Mouse (Mus musculus) erythroblast, embryonic 14.5 days (primary cell): ENCODE measurements around the gene Ppara. TPM values are rescaled to one million over a fixed set of nuclear protein-coding genes. Genes with fewer than 3 reads are reported as not detected.

ENCODE experiments used
- H3K27me3 ChIP-seq: 2 replicates; pipeline ENCODE4 v1.6.1; 2012; ENCODE audit warnings: inconsistent platforms; ENCODE audit not compliant: control insufficient read depth
- H3K36me3 ChIP-seq: 2 replicates; pipeline ENCODE4 v1.6.1; 2012; ENCODE audit warnings: mild to moderate bottlenecking, inconsistent platforms; ENCODE audit not compliant: control insufficient read depth
- H3K4me1 ChIP-seq: 2 replicates; pipeline ENCODE4 v1.6.1; 2012; ENCODE audit warnings: inconsistent platforms; ENCODE audit not compliant: control insufficient read depth
- H3K4me3 ChIP-seq: replicated peaks from 2 replicates; pipeline ENCODE3; 2012; ENCODE audit warnings: moderate library complexity, mild to moderate bottlenecking, inconsistent platforms
- H3K9me3 ChIP-seq: 2 replicates; pipeline ENCODE4 v1.6.1; 2012; ENCODE audit warnings: low read length, inconsistent platforms, mixed read lengths; ENCODE audit not compliant: control insufficient read depth
- GATA1 ChIP-seq: IDR thresholded peaks from 2 replicates; pipeline ENCODE4 v1.6.1; 2012; ENCODE audit warnings: low read length, inconsistent platforms, mixed read lengths
- TAL1 ChIP-seq: IDR thresholded peaks from 3 replicates; pipeline ENCODE4 v1.6.1; 2012; ENCODE audit warnings: low read length, inconsistent platforms, mixed read lengths
- polyA plus RNA-seq: library from polyadenylated mRNA; stranded (reverse); fragments of >175 nt; gene quantifications from 2 replicates; pipeline ENCODE4 v1.2.3, GENCODE M21; 2012

Ppara gene
- not detected in 2 replicates for polyA plus RNA-seq

- Histone ChIP-seq H3K27me3 (peaks cover 42% of the 10 kb centered on the region), H3K4me1 (peaks cover 10% of the 10 kb centered on the region)
- no peak for TF ChIP-seq GATA1
- TF ChIP-seq TAL1: no peak
Observed at GRCm38 (mm10) chr15:85734571-85735033, at the start of gene Ppara. Ppara (plus strand) TSS chr15:85734983.

GRCm38 (mm10) chr15:85686641-85687395, 48.0 kb upstream of the Ppara start:
- no peak for TF ChIP-seq TAL1
- no peak for TF ChIP-seq GATA1
- H3K27me3 ChIP-seq: no peaks in the 10 kb centered on the region
- H3K4me1 ChIP-seq: no peaks in the 10 kb centered on the region

More at GRCm38 (mm10) chr15:85734571-85735033, at the start of gene Ppara:
- Histone ChIP-seq H3K9me3 (no peaks in the 10 kb centered on the region), H3K36me3 (no peaks in the 10 kb centered on the region), H3K4me3 (peak within 1 kb of the TSS; percentile 57)

GRCm38 (mm10) chr15:85687630-85688410, 47.0 kb upstream of the Ppara start:
- H3K9me3 ChIP-seq: no peaks in the 10 kb centered on the region
- H3K4me1 ChIP-seq: no peaks in the 10 kb centered on the region
- H3K27me3 ChIP-seq: no peaks in the 10 kb centered on the region
- no peaks in the 10 kb centered on the region for H3K36me3 ChIP-seq
- H3K4me3 ChIP-seq: no peak overlapping the region
- no peak for TF ChIP-seq TAL1
- TF ChIP-seq GATA1: no peak

More at GRCm38 (mm10) chr15:85686641-85687395, 48.0 kb upstream of the Ppara start:
- H3K36me3 ChIP-seq: no peaks in the 10 kb centered on the region
- no peaks in the 10 kb centered on the region for H3K9me3 ChIP-seq
- H3K4me3 ChIP-seq: no peak overlapping the region

GRCm38 (mm10) chr15:85688734-85689133, 46.0 kb upstream of the Ppara start:
- Histone ChIP-seq H3K9me3 (no peaks in the 10 kb centered on the region), H3K4me1 (no peaks in the 10 kb centered on the region), H3K36me3 (no peaks in the 10 kb centered on the region), H3K4me3 (no peak overlapping the region), H3K27me3 (no peaks in the 10 kb centered on the region)
- TF ChIP-seq GATA1 (no peak), TAL1 (no peak)

GRCm38 (mm10) chr15:85689523-85689922, 45.3 kb upstream of the Ppara start:
- Histone ChIP-seq H3K4me3 (no peak overlapping the region), H3K4me1 (no peaks in the 10 kb centered on the region), H3K36me3 (no peaks in the 10 kb centered on the region), H3K9me3 (no peaks in the 10 kb centered on the region), H3K27me3 (no peaks in the 10 kb centered on the region)
- TF ChIP-seq TAL1 (no peak), GATA1 (no peak)

- H3K36me3 ChIP-seq: no peaks in the 10 kb centered on the region
- no peaks in the 10 kb centered on the region for H3K27me3 ChIP-seq
- no peak for TF ChIP-seq TAL1
- no peak for TF ChIP-seq GATA1
- H3K4me3 ChIP-seq: no peak overlapping the region
- no peaks in the 10 kb centered on the region for H3K4me1 ChIP-seq
- H3K9me3 ChIP-seq: no peaks in the 10 kb centered on the region
Observed at GRCm38 (mm10) chr15:85690058-85690457, 44.7 kb upstream of the Ppara start.

GRCm38 (mm10) chr15:85690875-85691274, 43.9 kb upstream of the Ppara start:
- no peaks in the 10 kb centered on the region for H3K9me3 ChIP-seq
- H3K36me3 ChIP-seq: no peaks in the 10 kb centered on the region
- no peak overlapping the region for H3K4me3 ChIP-seq
- TF ChIP-seq TAL1 (no peak), GATA1 (no peak)
- H3K27me3 ChIP-seq: no peaks in the 10 kb centered on the region
- no peaks in the 10 kb centered on the region for H3K4me1 ChIP-seq

- no peaks in the 10 kb centered on the region for H3K27me3 ChIP-seq
- TF ChIP-seq TAL1 (no peak), GATA1 (no peak)
- no peaks in the 10 kb centered on the region for H3K4me1 ChIP-seq
- H3K4me3 ChIP-seq: no peak overlapping the region
- no peaks in the 10 kb centered on the region for H3K36me3 ChIP-seq
- H3K9me3 ChIP-seq: no peaks in the 10 kb centered on the region
Observed at GRCm38 (mm10) chr15:85693115-85693514, 41.7 kb upstream of the Ppara start.

- no peak overlapping the region for H3K4me3 ChIP-seq
- no peak for TF ChIP-seq GATA1
- no peak for TF ChIP-seq TAL1
- H3K36me3 ChIP-seq: no peaks in the 10 kb centered on the region
- H3K4me1 ChIP-seq: no peaks in the 10 kb centered on the region
- H3K27me3 ChIP-seq: no peaks in the 10 kb centered on the region
- H3K9me3 ChIP-seq: no peaks in the 10 kb centered on the region
Observed at GRCm38 (mm10) chr15:85693819-85694218, 41.0 kb upstream of the Ppara start.
